Mouse (Mus musculus) lung, adult 2 months (tissue): ENCODE measurements around the gene Tomm22. TPM values are rescaled to one million over a fixed set of nuclear protein-coding genes. Genes with fewer than 3 reads are reported as not detected.

Source experiments
- DNase-seq: peaks from one replicate; pipeline ENCODE4 v3.0.0; 2022
- H3K4me1 ChIP-seq: fragments of 200-500 bp; 2 replicates; pipeline ENCODE4 v1.6.1; 2011; ENCODE audit warnings: low read length; ENCODE audit not compliant: control insufficient read depth, insufficient read depth
- H3K4me3 ChIP-seq: fragments of 200-500 bp; replicated peaks from 2 replicates; pipeline ENCODE3; 2011; ENCODE audit warnings: low read depth, mild to moderate bottlenecking, control low read depth, low read length; ENCODE audit errors: extremely low read depth
- CTCF ChIP-seq: fragments of 200-500 bp; IDR thresholded peaks from 2 replicates; pipeline ENCODE4 v1.5.1; 2011; ENCODE audit warnings: mild to moderate bottlenecking, low read length, control low read depth; ENCODE audit not compliant: insufficient read depth
- POLR2A ChIP-seq: fragments of 200-500 bp; IDR thresholded peaks from 2 replicates; pipeline ENCODE4 v1.6.1; 2011; ENCODE audit warnings: low read depth, mild to moderate bottlenecking, control low read depth, low read length, borderline replicate concordance; ENCODE audit errors: extremely low read depth
- WGBS: fragments of 180-500 bp; shearing (Covaris S2); methylation state at CpG from one replicate; pipeline ENCODE4 v1.1.7; 2018; 5-methylcytosine and 5-hydroxymethylcytosine counted together
- polyA plus RNA-seq: library from polyadenylated mRNA; depleted of rRNA; stranded (reverse); fragments of >200 nt; gene quantifications from 2 replicates; pipeline ENCODE4 v1.2.3, GENCODE M21; 2012

Tomm22 gene
- polyA plus RNA-seq, 1 experiment: 31.9 TPM

DNA sequence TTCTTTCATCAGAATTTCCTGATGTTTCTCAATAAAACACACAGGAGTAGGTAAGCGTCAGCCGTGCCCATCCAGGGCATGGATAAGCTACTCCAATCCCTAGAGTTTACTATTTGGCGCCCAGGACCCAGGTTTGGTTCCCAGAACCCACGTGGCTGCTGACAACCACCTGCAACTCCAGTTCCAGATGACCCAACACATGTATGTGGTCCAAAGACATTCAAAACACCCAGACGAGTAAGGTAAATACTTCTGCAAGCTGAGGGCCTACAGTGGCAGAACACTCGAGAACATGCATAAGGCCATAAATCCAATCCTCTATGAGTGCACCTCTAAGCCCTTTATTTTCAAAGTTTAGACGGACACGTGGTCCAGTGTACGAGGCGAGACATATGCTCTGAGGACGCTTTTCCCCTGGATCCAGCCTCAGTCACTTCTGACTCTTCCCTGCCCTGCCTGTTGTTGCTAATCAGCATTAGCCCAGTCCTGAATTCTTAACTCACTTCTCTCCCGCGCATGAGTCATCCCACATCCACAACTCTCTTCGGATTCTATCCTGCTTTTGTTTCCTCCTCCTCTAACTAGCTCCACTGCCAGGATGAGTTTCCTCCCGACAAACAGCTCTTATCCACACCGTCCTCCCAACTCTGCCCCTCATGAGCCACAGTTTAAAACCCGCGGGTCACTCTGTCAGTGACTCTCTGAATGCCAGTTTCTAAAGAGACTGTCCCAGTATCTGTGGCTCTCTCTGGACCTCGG is 13.2 kb downstream of the Tomm22 start:
- no peak for DNase-seq
- Histone ChIP-seq H3K4me3 (no peak overlapping the region), H3K4me1 (peaks cover 26% of the 10 kb centered on the region)
- WGBS: 54% methylated on average over 19 of the region's 19 CpGs
- TF ChIP-seq CTCF (no peak), POLR2A (no peak)

DNA sequence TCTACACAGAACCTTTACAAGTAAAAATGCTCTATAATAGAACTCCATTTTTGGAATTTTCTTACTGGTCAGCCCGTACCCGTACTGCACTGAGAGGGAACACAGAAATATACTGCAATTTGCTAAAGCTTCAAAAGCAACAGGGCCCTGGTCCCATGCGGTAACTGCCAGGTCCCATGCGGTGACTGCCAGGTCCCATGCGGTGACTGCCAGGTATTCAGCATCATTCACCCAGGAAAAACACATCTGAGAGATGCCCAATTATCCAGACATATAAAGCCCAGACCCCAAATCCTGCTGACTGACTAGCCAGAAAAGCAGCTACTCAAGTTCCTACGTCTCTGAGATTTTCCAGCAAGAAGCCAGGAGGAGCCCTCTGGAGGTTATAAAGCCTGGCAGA is 14.0 kb downstream of the Tomm22 start:
- no peak for DNase-seq
- no peak for TF ChIP-seq POLR2A
- TF ChIP-seq CTCF: no peak
- Histone ChIP-seq H3K4me1 (peaks cover 26% of the 10 kb centered on the region), H3K4me3 (no peak overlapping the region)
- 69% methylated on average over 6 of the region's 6 CpGs for WGBS

DNA sequence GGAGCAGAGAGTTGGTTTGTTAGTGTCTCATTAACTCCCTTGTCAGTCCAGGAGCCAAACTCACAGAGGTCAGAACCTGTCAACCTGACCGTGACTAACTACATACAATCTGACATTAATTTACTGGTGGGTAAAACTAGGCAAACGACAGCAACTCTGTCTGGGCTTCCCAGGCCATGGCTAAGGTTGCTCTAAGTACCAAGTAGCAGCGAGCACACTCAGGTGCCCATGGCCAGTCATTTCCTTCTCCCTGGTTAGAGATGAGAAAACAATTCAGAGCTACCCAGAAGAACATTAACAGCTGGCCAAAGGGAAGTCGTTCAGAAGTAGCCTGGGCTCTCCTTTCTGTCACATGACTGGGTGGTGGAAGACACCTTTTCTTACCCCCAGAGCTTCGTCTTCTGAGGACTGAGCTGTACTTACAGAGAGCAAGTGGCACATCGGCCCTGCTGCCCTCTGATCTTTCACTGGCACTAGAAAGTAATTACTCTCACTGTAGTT is 14.5 kb downstream of the Tomm22 start:
- Histone ChIP-seq H3K4me1 (peaks cover 29% of the 10 kb centered on the region), H3K4me3 (no peak overlapping the region)
- 24% methylated on average over 6 of the region's 6 CpGs for WGBS
- TF ChIP-seq CTCF (no peak), POLR2A (no peak)
- no peak for DNase-seq

- no peak for TF ChIP-seq CTCF
- no peak for TF ChIP-seq POLR2A
- peaks cover 29% of the 10 kb centered on the region for H3K4me1 ChIP-seq
- DNase-seq: no peak
- WGBS: 11% methylated on average over 15 of the region's 15 CpGs
- H3K4me3 ChIP-seq: peak overlapping the region; percentile 3
These were observed 15.6 kb downstream of the Tomm22 start for GRCm38 (mm10) chr15:79686046-79686869.

DNA sequence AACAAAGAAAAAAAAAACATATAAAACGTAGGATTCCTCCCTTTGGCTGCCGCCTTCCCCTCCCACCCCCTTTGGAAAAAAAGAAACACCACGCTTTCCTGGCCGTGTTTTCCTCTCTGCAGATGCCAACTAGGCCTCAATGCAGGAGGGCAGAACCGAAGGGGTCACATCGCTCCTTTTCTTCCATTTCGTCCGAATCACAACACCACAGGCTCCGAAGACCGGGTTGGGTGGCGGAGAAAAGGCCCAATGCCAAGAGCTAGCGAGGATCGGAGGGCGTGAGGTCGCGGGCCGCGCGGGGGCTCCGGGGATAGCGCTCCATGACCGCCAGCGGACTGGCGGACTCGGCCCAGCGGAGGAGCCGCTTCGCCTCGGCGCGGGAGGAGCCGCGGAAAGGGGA is 16.5 kb downstream of the Tomm22 start:
- under 1% methylated on average over 33 of the region's 33 CpGs for WGBS

DNA sequence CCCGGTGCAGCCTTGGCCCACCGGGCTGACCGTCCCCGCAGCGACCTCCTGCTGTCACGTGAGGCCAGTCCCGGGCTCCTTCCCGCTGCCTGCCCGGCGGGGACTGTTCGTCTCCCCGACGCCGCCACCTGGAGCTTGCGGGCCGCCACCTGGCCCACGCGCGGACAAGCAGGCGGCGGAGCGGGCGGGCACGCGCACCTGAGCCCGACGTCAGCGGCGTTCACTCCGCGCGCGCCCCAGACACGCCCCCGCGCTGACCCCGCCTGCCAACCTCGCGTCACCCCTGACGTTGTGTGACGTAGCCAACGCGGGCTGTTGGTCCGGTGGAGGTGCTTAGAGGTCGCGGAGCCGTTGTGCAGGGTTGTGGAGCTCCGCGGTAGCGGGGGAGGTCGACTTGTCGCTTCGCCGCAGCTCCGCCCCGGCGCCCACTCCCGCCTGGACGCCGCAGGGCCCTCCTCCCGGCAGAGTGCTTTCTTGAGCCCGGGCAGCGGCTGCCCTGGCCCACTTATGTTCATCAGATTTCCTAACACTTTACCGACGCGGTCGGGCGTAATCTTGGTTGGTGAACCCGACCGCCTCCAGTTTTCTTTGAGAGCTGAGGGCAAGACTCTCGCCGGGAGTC is 17.1 kb downstream of the Tomm22 start, which contains the start of gene Josd1:
TSS of gene Josd1 (minus strand) at position 274 of the 622 bp plus-strand sequence.
- peak; percentile 91; the same call in 1 of the 2 replicates for TF ChIP-seq POLR2A
- TF ChIP-seq CTCF: no peak
- peak within 1 kb of the TSS; percentile 86 for H3K4me3 ChIP-seq
- under 1% methylated on average over 72 of the region's 72 CpGs for WGBS
- H3K4me1 ChIP-seq: peaks cover 35% of the 10 kb centered on the region
- DNase-seq: peak; percentile 99

More for the DNA sequence above, 16.5 kb downstream of the Tomm22 start:
- no peak for DNase-seq
- peak overlapping the region; percentile 86 for H3K4me3 ChIP-seq
- peaks cover 35% of the 10 kb centered on the region for H3K4me1 ChIP-seq
- TF ChIP-seq CTCF: no peak
- TF ChIP-seq POLR2A: no peak

DNA sequence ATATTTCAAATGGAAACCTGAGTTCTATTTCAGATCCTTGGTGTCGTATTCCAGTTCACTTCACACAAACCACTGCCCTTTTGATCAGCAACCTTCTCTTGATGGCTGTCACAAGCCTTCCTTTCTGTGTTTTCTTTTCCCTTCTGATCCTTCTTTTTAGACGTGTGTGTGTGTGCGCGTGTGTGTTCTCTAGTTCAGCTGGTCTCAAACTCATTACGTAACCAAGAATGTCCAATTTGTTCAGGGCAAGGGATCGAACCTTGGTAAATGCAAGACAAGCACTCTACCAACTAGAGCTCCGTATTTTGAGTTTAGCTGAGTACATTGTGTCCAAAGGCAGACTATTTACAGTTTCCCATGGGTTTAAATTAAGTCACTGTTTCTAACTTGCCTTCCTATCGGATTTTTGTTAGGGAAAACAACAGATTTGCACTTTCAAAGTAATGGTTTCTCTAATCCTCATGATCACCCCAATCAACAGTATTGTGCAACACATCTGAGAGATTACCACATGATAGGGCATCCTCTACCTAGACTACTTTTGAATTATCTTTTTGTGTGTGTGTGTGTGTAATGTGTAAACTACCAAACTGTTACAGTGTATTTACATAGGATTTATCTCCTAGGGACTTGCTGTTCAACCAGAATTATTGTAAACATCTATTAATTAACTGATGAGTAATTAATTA is 17.8 kb downstream of the Tomm22 start:
- peak overlapping the region; percentile 86 for H3K4me3 ChIP-seq
- 6% methylated on average over 8 of the region's 8 CpGs for WGBS
- peaks cover 32% of the 10 kb centered on the region for H3K4me1 ChIP-seq
- no peak for DNase-seq
- no peak for TF ChIP-seq CTCF
- no peak for TF ChIP-seq POLR2A

- DNase-seq: no peak
- Histone ChIP-seq H3K4me3 (peak overlapping the region; percentile 26), H3K4me1 (peaks cover 34% of the 10 kb centered on the region)
- TF ChIP-seq CTCF (no peak), POLR2A (peak; percentile 18; the same call in 1 of the 2 replicates)
- WGBS: 6% methylated on average over 24 of the region's 24 CpGs
These were observed 19.2 kb downstream of the Tomm22 start for GRCm38 (mm10) chr15:79689662-79690425.
